Mouse (Mus musculus): ENCODE measurements at regions not wholly inside any gene's neighbourhood (a gene's known extent, or its start where the extent isn't known, plus 50 kb on each side); places are given as distances from the start of the nearest gene placed in this dataset.

DNA sequence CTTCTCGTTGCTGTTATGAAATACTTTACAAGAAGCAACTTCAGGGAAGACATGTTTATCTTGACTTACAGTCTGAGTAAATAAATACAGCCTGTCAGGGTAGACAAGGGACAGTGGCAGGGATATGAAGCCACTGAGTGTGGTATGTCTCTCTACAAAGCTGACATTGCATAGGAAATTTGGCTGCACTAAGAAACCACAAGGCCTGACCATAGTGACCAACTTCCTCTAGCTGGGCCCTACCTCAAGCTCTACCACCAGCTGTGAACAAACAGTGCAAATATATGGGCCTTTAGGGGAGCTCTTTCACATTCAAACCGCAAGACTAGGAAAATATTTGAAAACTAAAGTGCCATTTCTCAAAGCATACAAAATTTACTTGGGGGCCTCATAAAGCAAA lies 475.4 kb downstream of the Gja1 start:
- TF ChIP-seq POLR2A (IDR thresholded peaks at IDR 0.05; ENCODE audit: insufficient read depth, low read depth, low read length), result no peak
- no peak for TF ChIP-seq CTCF (IDR thresholded peaks at IDR 0.05; ENCODE audit: insufficient read depth, low read depth, low read length)

Measured in olfactory bulb, adult 2 months (tissue).